Mouse (Mus musculus) stomach, embryonic 15.5 days (tissue): ENCODE measurements around the gene Ect2. TPM values are rescaled to one million over a fixed set of nuclear protein-coding genes. Genes with fewer than 3 reads are reported as not detected.

Experiments used
- ATAC-seq: fragments of 200-750 bp; cut with Nextera tagmentation; 2 replicates; pipeline ENCODE4 v1.8.0; 2017; ENCODE audit warnings: low read depth, moderate number of reproducible peaks, moderate TSS enrichment; ENCODE audit not compliant: insufficient read depth, low FRiP score
- H3K27ac ChIP-seq: fragments of 300-500 bp; sonication (generic); 2 replicates; pipeline ENCODE4 v1.5.1; 2015; ENCODE audit warnings: mild to moderate bottlenecking, inconsistent platforms
- H3K27me3 ChIP-seq: fragments of 300-500 bp; sonication (generic); replicated peaks from 2 replicates; pipeline ENCODE4 v1.6.1; 2015; ENCODE audit warnings: inconsistent platforms
- H3K36me3 ChIP-seq: fragments of 300-500 bp; sonication (generic); 2 replicates; pipeline ENCODE4 v1.6.1; 2015; ENCODE audit warnings: inconsistent platforms
- H3K4me1 ChIP-seq: fragments of 300-500 bp; sonication (generic); 2 replicates; pipeline ENCODE4 v1.6.1; 2015; ENCODE audit warnings: inconsistent platforms
- H3K4me2 ChIP-seq: fragments of 300-500 bp; sonication (generic); 2 replicates; pipeline ENCODE4 v1.6.1; 2015; ENCODE audit warnings: mild to moderate bottlenecking, inconsistent platforms
- H3K4me3 ChIP-seq: fragments of 300-500 bp; sonication (generic); replicated peaks from 2 replicates; pipeline ENCODE4 v1.5.1; 2015; ENCODE audit warnings: inconsistent platforms
- H3K9ac ChIP-seq: fragments of 300-500 bp; sonication (generic); 2 replicates; pipeline ENCODE4 v1.6.1; 2015; ENCODE audit warnings: inconsistent platforms
- H3K9me3 ChIP-seq: fragments of 300-500 bp; sonication (generic); 2 replicates; pipeline ENCODE4 v1.6.1; 2016; ENCODE audit warnings: inconsistent platforms
- WGBS: fragments of 180-500 bp; shearing (Covaris S2); methylation state at CpG from one replicate; pipeline ENCODE4 v1.1.7; 2015; 5-methylcytosine and 5-hydroxymethylcytosine counted together
- polyA plus RNA-seq: library from polyadenylated mRNA; unstranded; fragments of >200 nt; fragmentation: Nextera tagmentation; extraction: Ambion mirVana; gene quantifications from 2 replicates; pipeline ENCODE4 v1.2.1, GENCODE M21; 2015

The Ect2 gene
- polyA plus RNA-seq, 1 experiment from 2014 or later = 43.5 TPM

DNA sequence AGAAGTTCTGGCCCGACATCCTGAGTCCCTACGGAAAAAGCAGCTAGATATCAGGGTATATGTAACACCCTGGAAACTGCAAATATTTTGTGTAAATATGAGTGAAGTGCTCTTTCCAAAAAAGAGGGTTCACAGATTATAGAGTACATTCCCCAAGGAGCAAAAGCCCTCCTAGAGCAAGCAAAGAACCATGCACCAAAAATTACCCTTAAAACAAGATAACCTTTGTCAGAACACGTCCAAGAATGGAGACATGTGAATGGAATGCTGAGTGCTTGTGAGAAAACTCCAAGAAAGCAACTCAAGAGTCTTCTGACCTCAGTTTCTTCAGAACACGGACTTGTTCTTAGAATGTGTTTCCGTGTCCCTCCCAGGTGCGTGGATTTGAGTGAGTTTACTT is 50.7 kb downstream of the Ect2 start:
- H3K4me2 ChIP-seq = no peak overlapping the region
- no peaks in the 10 kb centered on the region for H3K9me3 ChIP-seq
- no peak overlapping the region for H3K27ac ChIP-seq
- WGBS = 90% methylated on average over 6 of the region's 6 CpGs
- H3K9ac ChIP-seq = no peak overlapping the region
- no peaks in the 10 kb centered on the region for H3K27me3 ChIP-seq
- ATAC-seq = no peak
- H3K4me3 ChIP-seq = no peak overlapping the region
- H3K4me1 ChIP-seq = no peaks in the 10 kb centered on the region
- H3K36me3 ChIP-seq = peaks cover 13% of the 10 kb centered on the region

DNA sequence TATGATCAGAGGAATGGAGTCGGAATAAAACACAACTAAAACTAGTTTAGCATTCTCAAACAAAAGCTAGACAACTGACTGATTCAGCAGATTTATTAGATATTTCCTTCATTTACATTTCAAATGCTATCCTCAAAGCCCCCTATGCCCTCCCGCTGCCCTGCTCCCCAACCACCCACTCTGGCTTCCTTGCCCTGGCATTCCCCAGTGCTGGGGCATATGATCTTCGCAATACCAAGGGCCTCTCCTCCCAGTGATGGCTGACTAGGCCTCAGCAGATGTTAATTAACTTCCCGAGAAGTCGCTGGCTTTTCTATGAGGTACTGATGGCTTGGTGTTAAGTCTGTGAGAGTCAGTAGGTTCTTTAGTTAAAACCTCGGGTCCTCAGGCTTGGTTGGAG is 55.0 kb downstream of the Ect2 start:
- no peak for ATAC-seq
- Histone ChIP-seq H3K9me3 (no peaks in the 10 kb centered on the region), H3K36me3 (peaks cover 23% of the 10 kb centered on the region), H3K4me1 (no peaks in the 10 kb centered on the region), H3K4me3 (no peak overlapping the region), H3K9ac (no peak overlapping the region), H3K27me3 (no peaks in the 10 kb centered on the region), H3K27ac (no peak overlapping the region), H3K4me2 (no peak overlapping the region)
- WGBS = 92% methylated on average over 6 of the region's 6 CpGs

DNA sequence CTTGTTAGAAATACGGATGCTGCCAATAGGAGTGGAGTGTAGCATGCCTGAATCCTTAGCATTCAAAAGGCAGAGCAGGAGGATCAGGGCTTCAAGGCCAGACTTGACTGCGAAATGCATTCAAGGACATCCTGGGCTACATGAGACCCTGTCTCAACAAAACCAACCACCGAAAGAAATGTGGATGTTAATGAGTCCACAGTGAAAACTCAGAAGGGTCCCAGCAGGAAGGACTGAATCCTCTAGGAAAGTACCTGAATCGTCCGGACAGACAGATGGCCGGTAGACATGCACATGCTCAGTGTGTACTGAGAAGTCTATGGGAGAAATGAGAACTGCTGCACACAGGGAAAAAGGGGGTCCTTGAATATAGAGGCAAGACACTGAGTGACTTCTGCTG is 67.5 kb downstream of the Ect2 start:
- Histone ChIP-seq H3K27me3 (no peaks in the 10 kb centered on the region), H3K9ac (no peak overlapping the region), H3K36me3 (no peaks in the 10 kb centered on the region), H3K4me2 (no peak overlapping the region), H3K4me1 (no peaks in the 10 kb centered on the region), H3K9me3 (no peaks in the 10 kb centered on the region), H3K4me3 (no peak overlapping the region), H3K27ac (no peak overlapping the region)
- 96% methylated on average over 6 of the region's 6 CpGs for WGBS
- no peak for ATAC-seq

DNA sequence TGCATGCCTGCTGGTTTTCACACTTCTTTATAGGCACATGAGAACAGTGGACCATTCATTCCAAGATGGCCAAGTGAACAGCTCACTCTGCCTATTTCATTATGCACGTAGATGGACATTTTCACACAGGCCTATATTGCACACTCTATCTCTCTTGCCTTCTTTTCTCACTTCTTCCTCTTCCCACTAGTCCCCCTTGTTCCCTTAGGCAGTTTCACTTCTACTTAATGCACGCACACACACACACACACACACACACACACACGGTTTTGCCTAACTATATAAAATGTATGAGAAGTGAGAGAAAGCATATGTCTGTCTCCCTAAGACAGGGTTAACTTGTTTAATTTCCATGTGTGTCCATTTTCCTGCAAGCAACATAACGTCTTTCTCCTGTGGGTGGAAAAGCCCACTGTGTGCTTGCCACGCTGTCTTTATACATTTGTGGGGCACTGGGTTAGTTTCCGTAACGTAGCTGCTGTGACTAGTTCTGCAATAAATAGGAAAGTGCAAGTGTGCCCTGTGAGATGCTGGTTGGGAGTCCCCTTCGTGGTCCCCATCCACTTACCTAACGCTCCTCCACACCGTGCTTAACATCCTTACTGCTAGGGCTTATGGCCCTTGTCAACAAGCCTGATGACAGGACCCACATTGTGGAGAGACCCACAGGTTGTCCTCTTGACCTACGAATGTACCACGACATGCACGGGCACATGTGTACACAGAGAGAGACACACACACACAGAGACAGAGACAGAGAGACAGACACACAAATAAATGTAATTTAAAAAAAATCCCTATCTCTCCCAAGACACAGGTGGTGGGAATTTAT is 72.2 kb downstream of the Ect2 start:
- no peaks in the 10 kb centered on the region for H3K27me3 ChIP-seq
- no peak overlapping the region for H3K27ac ChIP-seq
- no peak overlapping the region for H3K4me3 ChIP-seq
- no peak for ATAC-seq
- H3K4me1 ChIP-seq = no peaks in the 10 kb centered on the region
- 82% methylated on average over 13 of the region's 13 CpGs for WGBS
- H3K9ac ChIP-seq = no peak overlapping the region
- no peaks in the 10 kb centered on the region for H3K36me3 ChIP-seq
- no peak overlapping the region for H3K4me2 ChIP-seq
- H3K9me3 ChIP-seq = no peaks in the 10 kb centered on the region

DNA sequence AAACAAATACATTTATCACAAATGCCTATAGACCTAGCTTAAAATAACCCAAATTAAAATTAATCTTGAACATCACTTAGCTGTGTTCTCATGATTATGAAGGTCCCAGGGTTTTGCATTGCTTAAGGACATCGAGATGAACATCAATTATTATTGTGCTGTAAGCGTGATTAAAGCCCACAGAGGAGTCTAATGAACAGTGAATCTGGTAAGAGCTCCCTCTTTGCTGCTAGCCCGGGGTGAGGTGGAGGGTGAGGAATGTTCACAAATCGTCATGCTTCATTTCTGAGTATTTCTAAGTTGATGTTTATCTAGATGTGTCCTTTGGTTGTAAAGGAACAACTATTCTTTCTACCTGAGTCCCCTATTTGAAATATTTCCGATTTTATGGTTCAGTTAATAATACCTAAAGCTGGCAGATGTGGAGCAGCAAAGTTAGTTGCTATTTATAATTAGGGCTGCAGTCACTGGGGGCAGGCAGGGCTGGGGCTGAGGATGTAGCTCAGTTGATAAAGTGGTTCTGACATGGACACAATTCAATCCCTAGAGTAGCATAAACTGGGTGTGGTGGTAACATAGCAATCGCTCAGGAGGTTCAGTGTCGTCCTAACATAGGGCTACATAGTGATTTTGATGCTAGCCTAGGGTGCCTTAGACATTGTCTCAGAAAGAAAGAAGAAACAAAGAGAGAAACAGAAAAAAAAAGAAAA is 73.5 kb downstream of the Ect2 start:
- no peaks in the 10 kb centered on the region for H3K9me3 ChIP-seq
- H3K27ac ChIP-seq = no peak overlapping the region
- WGBS = 82% methylated on average over 7 of the region's 7 CpGs
- no peaks in the 10 kb centered on the region for H3K36me3 ChIP-seq
- no peak overlapping the region for H3K9ac ChIP-seq
- H3K4me3 ChIP-seq = no peak overlapping the region
- no peaks in the 10 kb centered on the region for H3K27me3 ChIP-seq
- H3K4me1 ChIP-seq = no peaks in the 10 kb centered on the region
- no peak for ATAC-seq
- no peak overlapping the region for H3K4me2 ChIP-seq

DNA sequence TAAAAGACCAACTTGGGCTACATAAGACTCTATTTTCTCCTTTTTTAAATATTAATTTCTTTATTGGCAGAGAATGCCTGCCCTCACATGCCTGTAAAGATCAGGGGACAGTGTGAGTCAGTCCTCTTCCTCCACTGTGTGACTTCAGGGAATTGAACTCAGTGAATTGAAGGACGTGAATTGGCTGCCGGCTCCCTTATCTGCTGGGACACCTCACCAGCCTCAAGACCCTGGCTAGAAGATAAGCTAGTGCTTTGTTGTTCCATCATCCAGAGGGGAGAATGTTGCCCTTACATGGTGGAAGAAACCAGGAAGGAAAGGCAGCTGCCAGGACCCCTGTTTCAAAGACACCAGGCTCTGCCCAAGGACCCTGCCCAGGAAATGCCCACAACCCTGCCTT is 79.8 kb downstream of the Ect2 start:
- 67% methylated on average over 2 of the region's 2 CpGs for WGBS
- H3K27ac ChIP-seq = no peak overlapping the region
- no peaks in the 10 kb centered on the region for H3K27me3 ChIP-seq
- no peak overlapping the region for H3K9ac ChIP-seq
- no peak overlapping the region for H3K4me2 ChIP-seq
- H3K4me3 ChIP-seq = no peak overlapping the region
- H3K36me3 ChIP-seq = no peaks in the 10 kb centered on the region
- H3K9me3 ChIP-seq = no peaks in the 10 kb centered on the region
- H3K4me1 ChIP-seq = no peaks in the 10 kb centered on the region
- ATAC-seq = no peak

DNA sequence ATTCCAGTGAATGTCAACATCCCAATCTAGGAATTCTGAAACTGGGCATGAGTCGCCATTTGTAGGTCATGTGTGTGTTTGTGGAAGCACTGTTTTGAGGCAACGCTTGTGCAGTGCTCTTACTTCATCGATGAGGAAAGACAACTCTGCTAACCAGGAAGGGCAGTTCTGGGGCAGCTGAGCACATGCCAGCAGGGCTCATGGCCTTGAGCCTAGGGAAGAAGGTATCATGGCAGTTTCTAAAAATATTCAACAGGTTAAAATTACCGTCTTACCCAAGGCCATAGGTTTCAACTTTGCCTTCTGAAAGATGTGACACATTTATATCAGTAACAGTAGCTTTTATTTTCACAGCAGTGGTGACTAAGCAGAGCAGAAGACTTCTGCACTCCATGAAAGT is 82.0 kb downstream of the Ect2 start:
- WGBS = 91% methylated on average over 4 of the region's 4 CpGs
- H3K27me3 ChIP-seq = no peaks in the 10 kb centered on the region
- no peak overlapping the region for H3K4me3 ChIP-seq
- H3K9ac ChIP-seq = no peak overlapping the region
- ATAC-seq = no peak
- H3K4me2 ChIP-seq = no peak overlapping the region
- no peaks in the 10 kb centered on the region for H3K9me3 ChIP-seq
- H3K36me3 ChIP-seq = no peaks in the 10 kb centered on the region
- H3K27ac ChIP-seq = no peak overlapping the region
- no peaks in the 10 kb centered on the region for H3K4me1 ChIP-seq

DNA sequence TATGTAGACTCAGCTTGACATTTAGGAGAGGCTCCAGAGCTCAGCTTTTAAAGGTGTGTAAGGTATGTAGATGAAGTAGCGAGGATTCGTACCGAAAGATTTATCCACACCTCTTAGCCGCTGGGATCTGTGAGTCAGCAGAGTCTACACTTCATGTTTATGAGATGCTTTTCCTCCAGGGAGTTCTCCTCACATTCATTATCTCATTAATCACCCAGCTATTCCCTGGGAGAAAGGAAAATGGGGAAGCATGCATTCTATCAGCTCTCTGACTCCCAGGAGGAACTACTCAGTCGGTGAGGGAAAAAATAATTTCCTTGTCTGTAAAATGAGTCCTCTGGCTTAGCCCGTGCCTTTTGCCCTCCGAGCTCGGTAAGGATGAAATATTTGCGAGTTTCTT is 83.3 kb downstream of the Ect2 start:
- Histone ChIP-seq H3K27me3 (no peaks in the 10 kb centered on the region), H3K27ac (no peak overlapping the region), H3K4me3 (no peak overlapping the region), H3K4me1 (no peaks in the 10 kb centered on the region), H3K4me2 (no peak overlapping the region), H3K36me3 (no peaks in the 10 kb centered on the region), H3K9ac (no peak overlapping the region), H3K9me3 (no peaks in the 10 kb centered on the region)
- ATAC-seq = no peak
- WGBS = 47% methylated on average over 9 of the region's 9 CpGs

DNA sequence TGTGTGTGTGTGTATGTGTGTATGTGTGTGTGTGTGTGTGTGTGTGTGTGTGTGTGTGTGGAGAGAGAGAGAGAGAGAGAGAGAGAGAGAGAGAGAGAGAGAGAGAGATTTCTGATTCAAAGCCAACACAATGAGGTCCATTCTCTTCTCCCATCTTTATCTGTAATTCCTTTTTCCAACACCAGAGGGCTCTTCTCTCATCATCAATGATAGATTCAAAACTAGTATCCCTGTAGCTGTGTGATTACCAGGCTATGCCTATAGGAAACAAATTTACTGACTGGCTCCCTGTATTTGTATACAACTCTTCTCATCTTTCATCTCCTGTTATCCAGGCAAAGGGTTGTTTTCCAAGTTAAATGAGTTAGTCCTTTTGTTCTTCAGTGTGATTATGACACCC is 86.5 kb downstream of the Ect2 start:
- no peak for ATAC-seq
- no peaks in the 10 kb centered on the region for H3K4me1 ChIP-seq

DNA sequence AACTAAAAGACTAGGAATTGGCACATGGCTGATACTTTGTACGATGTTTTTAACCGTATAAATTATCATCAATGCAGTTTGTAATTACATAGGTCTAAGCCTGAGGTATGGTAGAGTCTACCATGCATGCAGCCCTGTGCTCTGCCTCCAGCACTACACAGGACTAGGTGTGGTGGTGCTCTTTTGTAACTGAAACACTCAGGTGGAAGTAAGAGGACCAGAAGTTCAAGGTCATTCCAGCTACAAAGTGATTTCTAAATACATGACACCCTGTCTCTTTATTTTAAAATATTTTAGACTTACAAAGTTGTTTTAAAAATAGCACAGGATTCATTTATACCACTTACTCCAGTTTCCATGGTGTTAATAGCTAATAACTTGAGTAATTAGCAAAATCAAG is 88.8 kb downstream of the Ect2 start:
- no peak overlapping the region for H3K9ac ChIP-seq
- no peak overlapping the region for H3K4me2 ChIP-seq
- no peaks in the 10 kb centered on the region for H3K4me1 ChIP-seq
- no peaks in the 10 kb centered on the region for H3K36me3 ChIP-seq
- H3K9me3 ChIP-seq = no peaks in the 10 kb centered on the region
- no peak overlapping the region for H3K4me3 ChIP-seq
- no peak overlapping the region for H3K27ac ChIP-seq
- WGBS = 88% methylated on average over 2 of the region's 2 CpGs
- no peak for ATAC-seq
- no peaks in the 10 kb centered on the region for H3K27me3 ChIP-seq

More for the DNA sequence above, 86.5 kb downstream of the Ect2 start:
- no peaks in the 10 kb centered on the region for H3K36me3 ChIP-seq
- no peak overlapping the region for H3K4me2 ChIP-seq
- no peak overlapping the region for H3K27ac ChIP-seq
- H3K9me3 ChIP-seq = no peaks in the 10 kb centered on the region
- no peak overlapping the region for H3K4me3 ChIP-seq
- no peak overlapping the region for H3K9ac ChIP-seq
- no peaks in the 10 kb centered on the region for H3K27me3 ChIP-seq

DNA sequence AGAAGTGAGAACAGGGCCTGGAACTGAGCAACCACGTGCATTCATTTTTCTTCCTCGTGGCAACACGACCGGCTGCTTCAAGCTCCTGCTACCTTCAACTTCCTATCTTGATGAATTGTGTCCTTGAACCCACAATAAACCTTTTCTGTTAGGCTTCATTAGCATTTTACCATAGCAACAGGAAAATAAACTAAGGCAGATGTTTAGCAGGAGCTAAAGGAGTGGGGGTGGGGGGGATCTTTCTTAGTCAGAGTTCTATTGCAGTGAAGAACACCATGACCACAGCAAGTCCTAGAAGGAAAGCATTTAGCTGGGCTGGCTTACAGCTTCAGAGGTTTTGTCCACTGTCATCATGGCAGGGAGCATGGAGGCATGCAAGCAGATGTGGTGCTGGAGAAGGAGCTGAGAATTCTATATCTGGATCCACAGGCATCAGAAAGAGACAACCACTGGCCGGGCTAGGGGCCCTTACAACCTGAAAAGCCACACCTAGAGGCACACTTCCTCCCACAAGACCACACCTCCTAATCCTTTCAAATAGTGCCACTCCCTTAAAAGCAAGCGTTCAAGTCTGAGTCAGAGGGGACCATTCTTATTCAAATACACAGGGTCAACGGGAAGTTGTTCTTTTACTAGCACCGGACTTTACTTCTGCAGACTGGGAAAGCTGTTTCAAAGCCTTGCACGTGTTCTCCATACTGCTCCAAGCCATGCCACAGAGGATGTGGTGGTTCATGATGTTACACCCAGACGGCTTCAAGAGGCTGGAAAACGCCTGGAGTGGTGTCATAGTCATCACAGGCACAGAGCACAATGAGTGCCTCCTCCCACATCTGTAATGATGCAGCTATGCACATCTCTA is 90.0 kb downstream of the Ect2 start:
- no peaks in the 10 kb centered on the region for H3K27me3 ChIP-seq
- no peak overlapping the region for H3K4me3 ChIP-seq
- no peaks in the 10 kb centered on the region for H3K36me3 ChIP-seq
- 66% methylated on average over 11 of the region's 11 CpGs for WGBS
- H3K27ac ChIP-seq = no peak overlapping the region
- no peak overlapping the region for H3K4me2 ChIP-seq
- H3K9me3 ChIP-seq = no peaks in the 10 kb centered on the region
- no peak overlapping the region for H3K9ac ChIP-seq
- no peak for ATAC-seq
- H3K4me1 ChIP-seq = no peaks in the 10 kb centered on the region

DNA sequence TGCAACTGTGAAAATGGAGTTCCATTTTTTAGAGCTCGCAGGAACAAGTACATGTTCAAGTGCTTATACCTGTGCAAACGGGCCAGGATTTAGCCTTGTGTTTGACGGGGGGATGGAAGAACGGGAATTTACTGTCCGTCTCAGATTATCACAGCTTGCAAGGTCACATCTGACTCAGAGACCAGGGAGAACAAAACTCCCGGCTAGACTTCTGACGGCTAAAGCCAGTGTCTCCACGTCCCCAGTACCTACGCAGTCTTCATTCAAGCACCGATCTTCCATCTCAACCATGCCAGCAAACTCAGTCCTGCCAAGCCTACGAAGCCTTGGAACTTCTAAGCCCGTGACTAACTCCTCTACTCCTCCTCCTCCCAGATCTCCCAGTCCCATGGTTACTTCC is 93.2 kb downstream of the Ect2 start:
- H3K36me3 ChIP-seq = no peaks in the 10 kb centered on the region
- no peaks in the 10 kb centered on the region for H3K27me3 ChIP-seq
- H3K4me2 ChIP-seq = no peak overlapping the region
- H3K27ac ChIP-seq = no peak overlapping the region
- ATAC-seq = no peak
- H3K4me3 ChIP-seq = no peak overlapping the region
- H3K9me3 ChIP-seq = no peaks in the 10 kb centered on the region
- H3K9ac ChIP-seq = no peak overlapping the region
- H3K4me1 ChIP-seq = no peaks in the 10 kb centered on the region
- WGBS = 86% methylated on average over 12 of the region's 12 CpGs
